Mouse (Mus musculus) midbrain, embryonic 15.5 days (tissue): ENCODE data around the gene Arg1. TPM values are rescaled to one million over a fixed set of nuclear protein-coding genes. Genes with fewer than 3 reads are reported as not detected.

Source experiments
- ATAC-seq: fragments of 200-750 bp; cut with Nextera tagmentation; replicated peaks from 2 replicates; pipeline ENCODE4 v1.8.0; 2017; ENCODE audit warnings: moderate TSS enrichment
- H3K27ac ChIP-seq: fragments of 300-500 bp; sonication (generic); 2 replicates; pipeline ENCODE4 v1.5.1; 2015; ENCODE audit warnings: mild to moderate bottlenecking, inconsistent platforms
- H3K27me3 ChIP-seq: fragments of 300-500 bp; sonication (generic); replicated peaks from 2 replicates; pipeline ENCODE4 v1.6.1; 2015; ENCODE audit warnings: inconsistent platforms
- H3K36me3 ChIP-seq: fragments of 300-500 bp; sonication (generic); replicated peaks from 2 replicates; pipeline ENCODE4 v1.6.1; 2015; ENCODE audit warnings: inconsistent platforms
- H3K4me1 ChIP-seq: fragments of 300-500 bp; sonication (generic); 2 replicates; pipeline ENCODE4 v1.6.1; 2015; ENCODE audit warnings: inconsistent platforms
- H3K4me2 ChIP-seq: fragments of 300-500 bp; sonication (generic); 2 replicates; pipeline ENCODE4 v1.6.1; 2015; ENCODE audit warnings: inconsistent platforms, mild to moderate bottlenecking, moderate library complexity
- H3K4me3 ChIP-seq: fragments of 300-500 bp; sonication (generic); 2 replicates; pipeline ENCODE4 v1.5.1; 2015; ENCODE audit warnings: mild to moderate bottlenecking, inconsistent platforms
- H3K9ac ChIP-seq: fragments of 300-500 bp; sonication (generic); 2 replicates; pipeline ENCODE4 v1.6.1; 2015; ENCODE audit warnings: mild to moderate bottlenecking, inconsistent platforms
- H3K9me3 ChIP-seq: fragments of 300-500 bp; sonication (generic); 2 replicates; pipeline ENCODE4 v1.6.1; 2016; ENCODE audit warnings: inconsistent platforms
- WGBS: fragments of 180-500 bp; shearing (Covaris S2); methylation state at CpG from one replicate; pipeline ENCODE4 v1.1.7; 2015; ENCODE audit warnings: mixed read lengths; 5-methylcytosine and 5-hydroxymethylcytosine counted together
- polyA plus RNA-seq: library from polyadenylated mRNA; unstranded; fragments of >200 nt; fragmentation: Nextera tagmentation; extraction: Ambion mirVana; gene quantifications from 2 replicates; pipeline ENCODE4 v1.2.1, GENCODE M21; 2015

Arg1 gene
- 0.83 and 1.1 TPM in 2 replicates for polyA plus RNA-seq

GRCm38 (mm10) chr10:24926962-24927720 is at the start of gene Arg1:
Arg1 (minus strand) TSS chr10:24927484.
- peak; percentile 33; the same call in 1 of the 2 replicates for ATAC-seq
- no peaks in the 10 kb centered on the region for H3K27me3 ChIP-seq
- no peaks in the 10 kb centered on the region for H3K9me3 ChIP-seq
- H3K4me2 ChIP-seq = no peak within 1 kb of the TSS
- WGBS = 66% methylated on average over 14 of the region's 14 CpGs
- H3K4me3 ChIP-seq = no peak within 1 kb of the TSS
- no peaks in the 10 kb centered on the region for H3K4me1 ChIP-seq
- H3K36me3 ChIP-seq = no peaks in the 10 kb centered on the region
- no peak within 1 kb of the TSS for H3K9ac ChIP-seq
- no peak within 1 kb of the TSS for H3K27ac ChIP-seq

GRCm38 (mm10) chr10:24973845-24974514 is 46.7 kb upstream of the Arg1 start:
- 76% methylated on average over 11 of the region's 11 CpGs for WGBS
- Histone ChIP-seq H3K27me3 (no peaks in the 10 kb centered on the region), H3K36me3 (no peaks in the 10 kb centered on the region), H3K9ac (no peak overlapping the region), H3K9me3 (no peaks in the 10 kb centered on the region), H3K27ac (no peak overlapping the region), H3K4me3 (no peak overlapping the region), H3K4me2 (no peak overlapping the region), H3K4me1 (no peaks in the 10 kb centered on the region)
- no peak for ATAC-seq

DNA sequence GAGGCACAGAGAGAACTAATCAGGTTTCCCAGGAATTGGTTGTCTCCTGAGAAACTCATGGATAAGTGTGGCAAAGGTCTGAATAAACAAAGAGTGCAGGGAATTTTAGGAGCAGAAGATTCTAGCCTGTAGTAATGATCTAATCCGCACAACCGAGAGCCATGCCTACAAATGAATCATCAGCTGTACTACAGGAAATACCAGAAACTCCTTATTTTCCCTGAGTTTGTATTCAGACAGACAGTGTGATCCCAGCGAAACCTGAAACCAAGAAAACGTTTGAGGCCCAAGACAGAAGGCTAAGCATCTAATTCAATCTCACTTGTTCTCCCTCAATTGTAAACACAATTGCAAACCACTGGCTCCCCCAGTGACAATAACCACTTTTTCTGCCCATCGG is 46.1 kb upstream of the Arg1 start:
- no peak overlapping the region for H3K9ac ChIP-seq
- H3K4me3 ChIP-seq = no peak overlapping the region
- no peak overlapping the region for H3K4me2 ChIP-seq
- H3K27me3 ChIP-seq = no peaks in the 10 kb centered on the region
- WGBS = 60% methylated on average over 5 of the region's 5 CpGs
- H3K4me1 ChIP-seq = no peaks in the 10 kb centered on the region
- no peaks in the 10 kb centered on the region for H3K36me3 ChIP-seq
- H3K27ac ChIP-seq = no peak overlapping the region
- ATAC-seq = no peak
- H3K9me3 ChIP-seq = no peaks in the 10 kb centered on the region

DNA sequence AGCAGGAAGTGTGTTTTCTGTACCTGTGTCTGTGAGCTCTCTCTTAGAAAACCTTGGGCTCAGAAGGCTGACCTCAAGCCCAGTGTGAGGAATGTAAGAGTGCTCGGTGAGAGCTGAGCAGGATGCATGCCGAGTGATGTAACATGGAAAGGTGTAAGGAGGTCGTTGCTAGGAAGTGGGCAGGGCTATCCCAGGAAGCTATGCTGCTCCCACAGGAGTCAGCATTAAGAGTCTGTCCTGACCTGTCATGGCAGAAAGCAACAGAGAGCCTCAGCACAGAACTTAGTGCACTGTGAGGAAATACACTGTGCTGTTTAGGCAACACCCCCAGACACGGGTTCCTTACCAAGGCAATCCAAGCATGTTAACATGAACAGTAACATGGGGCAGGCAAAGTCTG is 45.6 kb upstream of the Arg1 start:
- Histone ChIP-seq H3K9ac (no peak overlapping the region), H3K9me3 (no peaks in the 10 kb centered on the region), H3K4me2 (no peak overlapping the region), H3K4me3 (no peak overlapping the region), H3K36me3 (no peaks in the 10 kb centered on the region), H3K27me3 (no peaks in the 10 kb centered on the region), H3K27ac (no peak overlapping the region), H3K4me1 (no peaks in the 10 kb centered on the region)
- ATAC-seq = no peak
- 73% methylated on average over 4 of the region's 4 CpGs for WGBS

DNA sequence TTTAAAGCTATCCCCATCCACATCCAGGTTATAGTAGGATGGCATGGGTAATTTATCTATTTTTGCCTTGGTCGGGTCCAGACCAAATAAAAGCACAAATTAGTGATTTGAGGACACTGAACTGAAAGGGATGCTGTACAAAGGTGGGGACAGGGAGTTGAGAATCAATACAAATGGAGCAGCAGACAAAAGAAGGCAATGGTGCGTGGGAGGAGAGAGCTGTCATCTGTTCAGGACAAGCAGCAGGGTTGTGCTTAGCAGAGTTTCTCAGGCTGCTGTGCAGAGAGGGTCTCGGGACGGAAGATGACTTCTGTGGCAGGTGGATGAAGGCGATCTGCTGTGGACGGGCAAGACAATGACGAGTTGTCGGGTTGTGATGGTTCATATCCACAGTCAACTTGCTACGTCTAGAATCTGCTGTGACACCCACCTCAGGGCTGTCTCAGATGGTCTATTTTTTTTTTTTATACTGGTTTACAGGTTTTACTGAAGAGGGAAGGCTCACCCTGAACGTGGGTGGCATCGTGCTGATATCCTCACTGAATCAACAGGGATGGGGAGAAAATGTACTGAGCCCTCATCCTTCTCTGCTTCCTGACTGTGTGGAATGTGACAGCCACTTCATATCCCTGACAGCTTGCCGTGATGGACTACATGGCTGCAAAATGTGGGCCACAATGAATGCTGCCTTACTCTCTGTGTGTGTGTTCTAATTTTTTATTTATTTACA is 38.7 kb upstream of the Arg1 start:
- Histone ChIP-seq H3K36me3 (no peaks in the 10 kb centered on the region), H3K9ac (no peak overlapping the region), H3K4me1 (no peaks in the 10 kb centered on the region; the same call in 1 of the 2 replicates), H3K4me2 (no peak overlapping the region), H3K27ac (0 out of 2 replicates have a peak overlapping the region, but pooled peaks have one; percentile 18), H3K9me3 (no peaks in the 10 kb centered on the region), H3K4me3 (no peak overlapping the region), H3K27me3 (no peaks in the 10 kb centered on the region)
- WGBS = 61% methylated on average over 12 of the region's 12 CpGs
- ATAC-seq = no peak

DNA sequence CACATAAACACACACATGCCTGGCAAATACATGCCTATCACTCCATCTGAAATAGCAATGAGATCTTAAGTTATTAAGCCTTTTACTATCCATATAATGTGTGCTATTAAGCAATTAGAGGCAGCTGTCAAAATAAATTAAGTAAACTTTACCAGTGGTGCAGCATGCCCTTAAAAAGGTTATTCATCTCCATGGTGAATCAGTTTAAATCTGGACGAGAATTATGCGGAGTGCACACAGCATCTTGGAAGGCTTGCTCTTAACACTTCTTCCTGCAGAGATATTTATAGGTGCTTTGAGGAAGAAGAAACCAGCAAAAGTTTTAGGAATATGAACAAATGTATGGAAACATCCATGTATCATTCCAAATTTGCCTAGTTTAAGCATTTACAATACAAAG is 34.6 kb upstream of the Arg1 start:
- Histone ChIP-seq H3K27ac (no peak overlapping the region), H3K9me3 (no peaks in the 10 kb centered on the region), H3K36me3 (no peaks in the 10 kb centered on the region), H3K27me3 (no peaks in the 10 kb centered on the region), H3K4me1 (peaks cover 4% of the 10 kb centered on the region; the same call in 1 of the 2 replicates), H3K4me3 (no peak overlapping the region), H3K4me2 (no peak overlapping the region), H3K9ac (no peak overlapping the region)
- ATAC-seq = no peak
- 32% methylated on average over 2 of the region's 2 CpGs for WGBS

DNA sequence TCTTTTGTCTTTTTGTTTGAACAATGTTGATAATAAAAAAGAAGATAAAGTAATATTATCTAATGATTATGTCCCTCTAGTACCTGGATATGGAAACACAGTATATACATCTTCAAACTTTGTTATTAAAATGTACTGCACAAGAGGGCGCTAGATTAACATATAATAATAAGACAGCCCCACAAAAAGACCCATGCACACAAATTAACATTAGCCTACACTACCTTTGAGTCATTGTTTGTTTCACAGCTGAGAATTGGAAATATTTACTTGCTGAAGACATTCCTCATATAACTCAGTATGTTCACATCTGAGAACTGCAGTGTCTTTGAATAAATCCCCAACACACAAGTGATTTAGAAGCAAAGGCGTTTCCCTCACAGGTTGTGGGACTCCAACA is 33.8 kb upstream of the Arg1 start:
- ATAC-seq = peak; percentile 61; the same call in 1 of the 2 replicates
- H3K27me3 ChIP-seq = no peaks in the 10 kb centered on the region
- peaks cover 4% of the 10 kb centered on the region; the same call in 1 of the 2 replicates for H3K4me1 ChIP-seq
- no peak overlapping the region for H3K4me3 ChIP-seq
- no peak overlapping the region for H3K9ac ChIP-seq
- no peak overlapping the region for H3K27ac ChIP-seq
- H3K9me3 ChIP-seq = no peaks in the 10 kb centered on the region
- H3K4me2 ChIP-seq = no peak overlapping the region
- no peaks in the 10 kb centered on the region for H3K36me3 ChIP-seq
- 48% methylated on average over 2 of the region's 2 CpGs for WGBS

GRCm38 (mm10) chr10:24959043-24959916 is 32.0 kb upstream of the Arg1 start:
- Histone ChIP-seq H3K9ac (no peak overlapping the region), H3K9me3 (no peaks in the 10 kb centered on the region), H3K4me2 (no peak overlapping the region), H3K4me1 (0 out of 2 replicates have a peak, but pooled peaks cover 4% of the 10 kb centered on the region), H3K27ac (no peak overlapping the region), H3K27me3 (no peaks in the 10 kb centered on the region), H3K4me3 (no peak overlapping the region), H3K36me3 (no peaks in the 10 kb centered on the region)
- ATAC-seq = no peak
- 52% methylated on average over 15 of the region's 15 CpGs for WGBS

GRCm38 (mm10) chr10:24958280-24959042 is 31.2 kb upstream of the Arg1 start:
- H3K4me1 ChIP-seq = 0 out of 2 replicates have a peak, but pooled peaks cover 4% of the 10 kb centered on the region
- 80% methylated on average over 15 of the region's 15 CpGs for WGBS

DNA sequence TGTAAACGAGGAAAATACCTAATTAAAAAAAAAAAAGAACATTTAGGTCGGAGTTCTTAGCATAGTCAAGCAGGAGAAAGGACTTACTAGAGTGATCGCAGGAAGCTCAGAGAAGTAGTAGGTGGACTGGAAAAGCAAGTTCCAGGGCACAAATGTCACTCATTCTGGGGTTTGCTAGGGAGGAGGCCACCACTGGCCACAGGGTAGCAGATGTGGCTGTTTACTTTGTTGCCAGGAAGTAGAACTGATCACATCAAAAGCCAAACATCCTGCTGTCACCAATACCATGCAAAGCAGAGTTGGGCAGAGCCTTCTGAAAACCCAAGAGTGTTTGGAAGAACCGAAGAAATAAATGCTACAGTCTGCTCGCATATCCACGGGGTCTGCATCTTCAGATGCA is 26.6 kb upstream of the Arg1 start:
- Histone ChIP-seq H3K27me3 (no peaks in the 10 kb centered on the region), H3K4me2 (no peak overlapping the region), H3K27ac (no peak overlapping the region), H3K9me3 (no peaks in the 10 kb centered on the region), H3K4me1 (0 out of 2 replicates have a peak, but pooled peaks cover 1% of the 10 kb centered on the region), H3K4me3 (no peak overlapping the region), H3K36me3 (no peaks in the 10 kb centered on the region), H3K9ac (no peak overlapping the region)
- no peak for ATAC-seq
- WGBS = 89% methylated on average over 6 of the region's 6 CpGs

More at GRCm38 (mm10) chr10:24958280-24959042, 31.2 kb upstream of the Arg1 start:
- Histone ChIP-seq H3K4me2 (no peak overlapping the region), H3K9ac (no peak overlapping the region), H3K27ac (no peak overlapping the region), H3K27me3 (no peaks in the 10 kb centered on the region), H3K36me3 (no peaks in the 10 kb centered on the region), H3K4me3 (no peak overlapping the region), H3K9me3 (no peaks in the 10 kb centered on the region)
- ATAC-seq = no peak

- WGBS = 79% methylated on average over 7 of the region's 7 CpGs
- H3K4me1 ChIP-seq = no peaks in the 10 kb centered on the region
- no peak overlapping the region for H3K4me3 ChIP-seq
- H3K9ac ChIP-seq = no peak overlapping the region
- no peaks in the 10 kb centered on the region for H3K27me3 ChIP-seq
- H3K36me3 ChIP-seq = no peaks in the 10 kb centered on the region
- ATAC-seq = no peak
- no peaks in the 10 kb centered on the region for H3K9me3 ChIP-seq
- no peak overlapping the region for H3K27ac ChIP-seq
- no peak overlapping the region for H3K4me2 ChIP-seq
Measured at GRCm38 (mm10) chr10:24952549-24952948, 25.3 kb upstream of the Arg1 start.
